Mouse (Mus musculus): ENCODE measurements around the gene Mrpl22.
"Not testable (repeated sequence)": the region's sequence is repeated elsewhere in the genome, so short reads cannot be mapped to it uniquely, and the experiment has no call there.

Mrpl22 gene

DNA sequence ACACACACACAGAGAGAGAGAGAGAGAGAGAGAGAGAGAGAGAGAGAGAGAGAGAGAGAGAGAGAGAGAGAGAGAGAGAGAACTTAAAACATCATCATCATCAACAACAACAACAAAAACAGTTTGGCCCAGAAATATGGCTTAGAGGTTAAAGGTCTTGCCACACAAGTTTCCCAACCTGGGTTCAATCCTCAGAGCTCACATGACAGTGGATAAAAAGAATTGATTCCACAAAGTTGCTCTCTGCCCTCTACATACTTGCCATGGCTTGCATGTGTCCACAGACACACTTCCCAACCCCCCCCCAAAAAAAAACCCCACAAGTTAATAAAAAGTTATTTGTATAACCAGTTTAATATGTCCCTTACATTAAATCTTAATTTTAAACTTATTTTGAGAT is 55.0 kb downstream of the Mrpl22 start:
- TF ChIP-seq NANOG (IDR thresholded peaks at IDR 0.05; ENCODE audit: borderline replicate concordance, low read length) = no peak
- TF ChIP-seq CTCF (conservative IDR thresholded peaks at IDR 0.05; ENCODE audit: low read length) = no peak
- TF ChIP-seq POU5F1 (IDR thresholded peaks at IDR 0.05; ENCODE audit: borderline replicate concordance, low read length) = no peak
- H3K4me1 ChIP-seq (replicated peaks; ENCODE audit: low read depth, low read length) = peaks cover 29% of the 10 kb centered on the region
- no peaks in the 10 kb centered on the region for H3K36me3 ChIP-seq (ENCODE audit: insufficient read depth, low read length)
- H3K4me3 ChIP-seq (replicated peaks; ENCODE audit: low read length) = no peak overlapping the region
- no peaks in the 10 kb centered on the region for H3K9me3 ChIP-seq (ENCODE audit: low read length)
- H3K27me3 ChIP-seq (ENCODE audit: insufficient read depth, low read length) = peaks cover 13% of the 10 kb centered on the region

- H3K4me3 ChIP-seq (replicated peaks; ENCODE audit: low read length); H3K9me3 ChIP-seq (ENCODE audit: low read length); H3K36me3 ChIP-seq (ENCODE audit: insufficient read depth, low read length): not testable (repeated sequence)
- H3K27me3 ChIP-seq (ENCODE audit: insufficient read depth, low read length) = peaks cover 15% of the 10 kb centered on the region
- H3K4me1 ChIP-seq (replicated peaks; ENCODE audit: low read depth, low read length) = peaks cover 27% of the 10 kb centered on the region
Measured at GRCm38 (mm10) chr11:58228021-58228420, 56.6 kb downstream of the Mrpl22 start.
